Mouse (Mus musculus) liver, embryonic 13.5 days (tissue): ENCODE results near the gene Cbln4. TPM values are rescaled to one million over a fixed set of nuclear protein-coding genes. Genes with fewer than 3 reads are reported as not detected.

Source experiments
- ATAC-seq: fragments of 200-750 bp; cut with Nextera tagmentation; 2 replicates; pipeline ENCODE4 v1.8.0; 2017; ENCODE audit warnings: low read depth, mild to moderate bottlenecking, moderate number of reproducible peaks, moderate library complexity
- DNase-seq: peaks from one replicate; pipeline ENCODE4 v3.0.0; 2022
- H3K27ac ChIP-seq: fragments of 300-500 bp; sonication (generic); 2 replicates; pipeline ENCODE4 v1.5.1; 2015; ENCODE audit warnings: moderate library complexity, mild to moderate bottlenecking, inconsistent platforms
- H3K27me3 ChIP-seq: fragments of 300-500 bp; sonication (generic); 2 replicates; pipeline ENCODE4 v1.6.1; 2015; ENCODE audit warnings: mild to moderate bottlenecking, inconsistent platforms
- H3K36me3 ChIP-seq: fragments of 300-500 bp; sonication (generic); 2 replicates; pipeline ENCODE4 v1.6.1; 2015; ENCODE audit warnings: mild to moderate bottlenecking, inconsistent platforms
- H3K4me1 ChIP-seq: fragments of 300-500 bp; sonication (generic); replicated peaks from 2 replicates; pipeline ENCODE4 v1.6.1; 2015; ENCODE audit warnings: inconsistent platforms
- H3K4me2 ChIP-seq: fragments of 300-500 bp; sonication (generic); 2 replicates; pipeline ENCODE4 v1.6.1; 2015; ENCODE audit warnings: inconsistent platforms, mild to moderate bottlenecking, moderate library complexity
- H3K4me3 ChIP-seq: fragments of 300-500 bp; sonication (generic); replicated peaks from 2 replicates; pipeline ENCODE4 v1.5.1; 2015; ENCODE audit warnings: mild to moderate bottlenecking, inconsistent platforms
- H3K9ac ChIP-seq: fragments of 300-500 bp; sonication (generic); 2 replicates; pipeline ENCODE4 v1.6.1; 2015; ENCODE audit warnings: mild to moderate bottlenecking, inconsistent platforms
- H3K9me3 ChIP-seq: fragments of 300-500 bp; sonication (generic); replicated peaks from 2 replicates; pipeline ENCODE4 v1.6.1; 2016; ENCODE audit warnings: inconsistent platforms
- WGBS: fragments of 180-500 bp; shearing (Covaris S2); methylation state at CpG from one replicate; pipeline ENCODE4 v1.1.7; 2015; ENCODE audit not compliant: insufficient replicate concordance; 5-methylcytosine and 5-hydroxymethylcytosine counted together
- polyA plus RNA-seq: library from polyadenylated mRNA; unstranded; fragments of >200 nt; fragmentation: Nextera tagmentation; extraction: Ambion mirVana; gene quantifications from 2 replicates; pipeline ENCODE4 v1.2.1, GENCODE M21; 2015

Cbln4 gene
- polyA plus RNA-seq, 1 experiment from 2014 or later, result 0.05 TPM

- no peak for ATAC-seq
- 26% methylated on average over 5 of the region's 5 CpGs for WGBS
Observed at GRCm38 (mm10) chr2:172034281-172034680, 9.0 kb downstream of the Cbln4 start.

GRCm38 (mm10) chr2:172025459-172026130 lies 17.7 kb downstream of the Cbln4 start:
- H3K27ac ChIP-seq, result no peak overlapping the region
- H3K9me3 ChIP-seq, result peaks cover 11% of the 10 kb centered on the region; the same call in 1 of the 2 replicates
- no peak overlapping the region for H3K4me3 ChIP-seq
- no peaks in the 10 kb centered on the region for H3K27me3 ChIP-seq
- no peak overlapping the region for H3K4me2 ChIP-seq
- no peaks in the 10 kb centered on the region for H3K36me3 ChIP-seq
- WGBS, result 58% methylated on average over 12 of the region's 12 CpGs
- DNase-seq (no peak), ATAC-seq (no peak)
- H3K9ac ChIP-seq, result no peak overlapping the region
- no peaks in the 10 kb centered on the region for H3K4me1 ChIP-seq

More at GRCm38 (mm10) chr2:172034281-172034680, 9.0 kb downstream of the Cbln4 start:
- Histone ChIP-seq H3K4me2 (no peak overlapping the region), H3K9me3 (peaks cover under 1% of the 10 kb centered on the region; the same call in 1 of the 2 replicates), H3K9ac (no peak overlapping the region), H3K27me3 (no peaks in the 10 kb centered on the region), H3K36me3 (no peaks in the 10 kb centered on the region), H3K27ac (no peak overlapping the region), H3K4me3 (no peak overlapping the region), H3K4me1 (no peaks in the 10 kb centered on the region)
- DNase-seq, result no peak

DNA sequence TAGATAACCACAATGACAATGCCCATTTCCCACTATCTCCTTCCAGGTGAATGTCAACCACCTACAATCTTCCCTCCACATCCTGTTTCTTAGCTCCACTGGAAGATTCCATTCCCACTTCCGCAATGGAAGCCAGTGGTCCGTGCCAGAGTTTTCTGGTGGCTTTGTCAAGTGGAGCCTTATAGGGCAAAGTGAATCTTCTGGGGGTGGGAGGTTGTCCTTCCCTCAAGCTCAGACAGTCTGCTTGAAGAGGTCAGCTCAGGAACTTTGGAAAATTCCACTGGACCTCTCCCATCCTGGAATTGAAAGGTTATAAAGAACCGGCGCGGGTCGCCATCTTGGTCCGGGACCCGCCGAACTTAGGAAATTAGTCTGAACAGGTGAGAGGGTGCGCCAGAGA lies 36.5 kb downstream of the Cbln4 start:
- no peak overlapping the region for H3K27ac ChIP-seq
- peaks cover 24% of the 10 kb centered on the region; the same call in 1 of the 2 replicates for H3K9me3 ChIP-seq
- H3K4me2 ChIP-seq, result no peak overlapping the region
- DNase-seq, result no peak
- WGBS, result 86% methylated on average over 10 of the region's 10 CpGs
- ATAC-seq, result no peak
- H3K9ac ChIP-seq, result no peak overlapping the region
- H3K27me3 ChIP-seq, result no peaks in the 10 kb centered on the region
- H3K36me3 ChIP-seq, result no peaks in the 10 kb centered on the region
- H3K4me1 ChIP-seq, result no peaks in the 10 kb centered on the region
- no peak overlapping the region for H3K4me3 ChIP-seq

DNA sequence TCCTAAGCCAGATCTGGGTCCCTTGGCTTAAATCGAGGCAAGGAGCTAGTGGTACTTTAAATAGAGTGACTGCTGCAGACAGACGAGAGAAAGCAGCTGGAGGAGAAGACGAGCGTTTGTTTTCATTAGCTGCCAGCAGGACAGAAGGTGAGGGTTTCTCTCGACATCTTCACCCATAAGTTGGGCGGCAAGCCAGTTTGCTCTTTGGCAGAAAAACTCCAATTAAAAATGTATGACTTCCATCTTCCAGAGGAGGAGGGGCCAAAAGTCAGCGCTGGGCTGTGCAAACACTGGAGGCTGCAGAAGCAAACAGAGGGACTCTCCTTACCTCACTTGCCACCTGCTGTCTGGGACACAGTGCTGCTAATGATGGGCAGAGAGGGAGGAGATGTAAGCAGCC lies 37.3 kb downstream of the Cbln4 start:
- Histone ChIP-seq H3K4me2 (no peak overlapping the region), H3K4me3 (no peak overlapping the region), H3K9me3 (peaks cover 24% of the 10 kb centered on the region; the same call in 1 of the 2 replicates), H3K27ac (no peak overlapping the region), H3K27me3 (no peaks in the 10 kb centered on the region), H3K36me3 (no peaks in the 10 kb centered on the region), H3K9ac (no peak overlapping the region), H3K4me1 (no peaks in the 10 kb centered on the region)
- WGBS, result 35% methylated on average over 7 of the region's 7 CpGs
- ATAC-seq (no peak), DNase-seq (no peak)

GRCm38 (mm10) chr2:172004029-172004984 lies 39.0 kb downstream of the Cbln4 start:
- ATAC-seq (no peak), DNase-seq (no peak)
- no peak overlapping the region for H3K9ac ChIP-seq
- H3K4me1 ChIP-seq, result no peaks in the 10 kb centered on the region
- H3K4me2 ChIP-seq, result no peak overlapping the region
- peaks cover 24% of the 10 kb centered on the region; the same call in 1 of the 2 replicates for H3K9me3 ChIP-seq
- WGBS, result 71% methylated on average over 21 of the region's 21 CpGs
- H3K36me3 ChIP-seq, result no peaks in the 10 kb centered on the region
- no peaks in the 10 kb centered on the region for H3K27me3 ChIP-seq
- H3K27ac ChIP-seq, result no peak overlapping the region
- no peak overlapping the region for H3K4me3 ChIP-seq

DNA sequence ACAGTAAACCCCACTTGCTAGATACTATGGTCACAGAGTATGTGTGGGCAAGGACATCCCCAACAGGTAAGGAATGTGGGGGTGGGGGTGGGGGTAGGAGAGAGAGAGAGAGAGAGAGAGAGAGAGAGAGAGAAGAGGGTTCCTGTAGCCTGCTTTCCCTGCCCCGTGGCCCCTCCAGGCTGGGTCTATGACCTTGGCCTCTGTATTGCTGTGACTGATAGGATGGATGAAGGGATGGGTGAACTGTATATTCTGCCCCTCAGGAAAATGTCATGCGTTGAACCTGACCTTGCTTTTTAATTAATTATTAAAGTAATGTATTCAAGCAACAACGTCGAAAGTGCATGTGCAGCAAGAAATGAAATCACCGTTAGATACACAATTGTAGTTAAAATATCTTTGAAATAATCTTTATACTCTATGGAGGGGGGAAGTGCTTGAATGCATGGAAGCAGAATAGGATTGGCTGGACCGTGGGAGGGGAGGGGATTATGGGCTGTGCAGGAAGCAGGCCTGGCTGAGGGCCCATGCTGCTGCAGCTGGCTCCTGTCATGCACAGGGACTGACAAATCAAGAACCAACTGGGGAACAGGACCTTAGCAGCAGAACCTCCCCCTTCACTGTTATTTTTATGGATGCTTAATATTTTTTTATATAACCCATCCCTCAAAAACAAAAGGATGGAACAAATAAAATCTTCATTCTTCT lies 46.1 kb downstream of the Cbln4 start:
- no peaks in the 10 kb centered on the region for H3K27me3 ChIP-seq
- H3K9me3 ChIP-seq, result peaks cover 22% of the 10 kb centered on the region; the same call in 1 of the 2 replicates
- H3K27ac ChIP-seq, result no peak overlapping the region
- H3K4me2 ChIP-seq, result no peak overlapping the region
- H3K4me3 ChIP-seq, result no peak overlapping the region
- H3K4me1 ChIP-seq, result no peaks in the 10 kb centered on the region
- H3K36me3 ChIP-seq, result no peaks in the 10 kb centered on the region
- DNase-seq, result no peak
- H3K9ac ChIP-seq, result no peak overlapping the region
- no peak for ATAC-seq
- 62% methylated on average over 6 of the region's 6 CpGs for WGBS

DNA sequence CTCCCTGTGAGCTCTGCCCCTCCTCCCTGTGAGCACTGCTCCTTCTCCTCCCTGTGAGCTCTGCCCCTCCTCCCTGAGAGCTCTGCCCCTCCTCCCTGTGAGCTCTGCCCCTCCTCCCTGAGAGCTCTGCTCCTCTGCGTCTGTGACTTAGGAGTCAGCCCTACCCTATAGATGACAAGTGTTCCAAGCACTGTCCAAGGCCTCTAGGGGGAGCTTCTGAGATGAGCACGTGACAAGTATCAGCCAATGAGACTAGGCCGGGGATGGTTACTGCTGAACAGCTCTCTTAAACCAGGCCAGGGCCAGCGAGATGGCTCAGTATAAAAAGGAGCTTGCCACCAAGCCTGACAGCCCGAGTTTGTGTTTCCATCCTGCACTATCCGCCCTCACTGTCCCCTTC lies 48.4 kb downstream of the Cbln4 start:
- Histone ChIP-seq H3K4me1 (no peaks in the 10 kb centered on the region), H3K4me3 (no peak overlapping the region), H3K27ac (no peak overlapping the region), H3K36me3 (no peaks in the 10 kb centered on the region), H3K4me2 (no peak overlapping the region), H3K27me3 (no peaks in the 10 kb centered on the region), H3K9me3 (peaks cover 19% of the 10 kb centered on the region; the same call in 1 of the 2 replicates), H3K9ac (no peak overlapping the region)
- WGBS, result 45% methylated on average over 6 of the region's 6 CpGs
- ATAC-seq, result no peak
- DNase-seq, result no peak

DNA sequence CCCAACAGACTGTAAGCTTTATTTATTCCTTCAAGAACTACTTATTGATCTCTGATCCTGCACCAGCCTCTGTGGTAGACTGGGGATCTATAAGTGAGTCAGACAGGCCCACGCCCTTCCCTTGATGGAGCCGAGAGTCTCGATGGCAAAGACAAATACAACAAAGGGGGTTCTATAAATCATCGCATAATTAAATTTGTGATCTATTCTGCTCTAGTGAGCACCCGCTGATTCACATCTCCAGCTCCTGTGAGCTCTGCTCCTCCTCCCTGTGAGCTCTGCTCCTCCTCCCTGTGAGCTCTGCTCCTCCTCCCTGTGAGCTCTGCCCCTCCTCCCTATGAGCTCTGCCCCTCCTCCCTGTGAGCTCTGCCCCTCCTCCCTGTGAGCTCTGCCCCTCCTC lies 49.0 kb downstream of the Cbln4 start:
- Histone ChIP-seq H3K27me3 (no peaks in the 10 kb centered on the region), H3K4me3 (no peak overlapping the region), H3K4me2 (no peak overlapping the region), H3K27ac (no peak overlapping the region), H3K9me3 (peaks cover 19% of the 10 kb centered on the region; the same call in 1 of the 2 replicates), H3K9ac (no peak overlapping the region), H3K4me1 (no peaks in the 10 kb centered on the region), H3K36me3 (no peaks in the 10 kb centered on the region)
- 71% methylated on average over 5 of the region's 5 CpGs for WGBS
- no peak for ATAC-seq
- DNase-seq, result no peak

DNA sequence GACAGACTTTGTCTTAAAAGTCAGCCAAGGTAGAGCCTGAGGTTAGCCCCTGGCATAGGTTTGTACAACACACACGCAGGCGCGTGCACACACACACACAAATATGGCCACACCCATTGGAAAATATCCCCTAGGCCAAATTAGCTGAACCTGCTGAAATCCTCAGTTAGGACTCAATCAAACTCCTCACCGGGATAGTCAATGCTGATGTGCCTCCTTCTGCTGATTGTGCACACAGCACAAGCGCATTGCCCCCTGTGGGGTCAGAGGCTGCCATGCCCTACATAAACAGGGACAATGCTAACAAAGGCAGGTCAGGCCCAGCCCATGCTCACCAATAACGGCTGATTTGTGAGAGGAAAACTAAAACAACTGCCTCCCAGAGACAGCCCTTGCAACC lies 56.6 kb downstream of the Cbln4 start:
- Histone ChIP-seq H3K27ac (no peak overlapping the region), H3K4me3 (no peak overlapping the region), H3K9me3 (peaks cover 3% of the 10 kb centered on the region; the same call in 1 of the 2 replicates), H3K27me3 (no peaks in the 10 kb centered on the region), H3K9ac (no peak overlapping the region), H3K4me1 (no peaks in the 10 kb centered on the region), H3K4me2 (no peak overlapping the region), H3K36me3 (no peaks in the 10 kb centered on the region)
- no peak for ATAC-seq
- no peak for DNase-seq
- 44% methylated on average over 6 of the region's 6 CpGs for WGBS
